Mouse (Mus musculus): ENCODE data around the gene Vmn1r138.
"Not testable (repeated sequence)": the region's sequence is repeated elsewhere in the genome, so short reads cannot be mapped to it uniquely, and the experiment has no call there.

Gene Vmn1r138

GRCm38 (mm10) chr7:22028797-22029196, at the start of gene Vmn1r138:
Gene Vmn1r138, minus strand, starts transcription at chr7:22028897.
- DNase-seq (ENCODE audit: low spot score in 2 of 2): not testable (repeated sequence)

GRCm38 (mm10) chr7:22068757-22069156, 40.1 kb upstream of the Vmn1r138 start, which contains the start of gene Vmn1r139:
Gene Vmn1r139, plus strand, starts transcription at chr7:22069057.
- not testable (repeated sequence) for DNase-seq (ENCODE audit: low spot score in 2 of 2)

- DNase-seq (ENCODE audit: low spot score in 2 of 2): not testable (repeated sequence)
Observed at GRCm38 (mm10) chr7:22056205-22056604, 27.5 kb upstream of the Vmn1r138 start, which contains the start of gene Gm6176. Gene Gm6176, minus strand, starts transcription at chr7:22056305.

DNA sequence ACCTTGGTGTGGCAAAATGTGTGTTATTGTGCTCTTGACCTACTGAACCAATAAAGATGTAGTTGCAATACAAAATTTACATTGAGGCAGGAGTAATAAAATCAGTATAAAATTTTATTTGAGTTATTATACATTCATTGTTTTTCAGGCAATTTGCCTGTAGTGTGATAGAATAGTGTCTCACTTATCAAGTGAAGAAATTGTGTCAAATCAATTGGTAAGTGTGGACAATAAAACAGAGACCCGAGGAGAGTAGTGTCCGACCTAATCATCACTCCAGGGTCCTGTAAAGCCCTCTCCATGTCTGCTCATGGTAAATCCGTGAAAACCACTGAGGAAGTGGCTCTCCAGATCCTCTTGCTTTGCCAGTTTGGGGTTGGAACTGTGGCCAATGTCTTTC, 34.4 kb downstream of the Vmn1r138 start, which contains the start of gene Vmn1r137:
Gene Vmn1r137 (plus strand): TSS at position 301 of the 400 bp plus-strand sequence.
- DNase-seq (ENCODE audit: low spot score in 2 of 2): not testable (repeated sequence)
